In the genomic region with DNA sequence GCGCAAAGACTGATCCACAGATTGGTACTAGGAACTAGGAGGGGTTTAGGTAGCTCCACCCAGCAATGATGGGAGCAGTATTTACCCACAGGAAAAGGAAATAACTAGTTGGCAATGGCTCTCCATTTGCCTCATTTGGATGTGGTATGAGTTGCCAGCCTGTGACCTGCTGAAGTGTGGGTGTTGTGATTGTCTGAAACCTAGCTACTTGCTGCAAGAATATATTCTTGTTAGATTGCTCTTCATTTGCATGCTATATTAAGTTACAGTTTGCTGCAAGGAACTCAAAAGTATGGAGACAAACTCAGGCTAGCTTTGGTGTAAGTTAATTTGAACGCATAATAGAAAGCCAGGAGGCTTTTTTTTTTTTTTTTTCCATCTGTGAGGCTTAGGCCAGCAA, we compare ENCODE assay signal across 25 mouse cellular contexts. TPM values are rescaled to one million over a fixed set of nuclear protein-coding genes. Genes with fewer than 3 reads are reported as not detected.
"Had no signal": no experiment of that assay in that cellular context is flagged by ENCODE, and none has a peak within 500 bp of the region (broad histone marks: within the 10 kb centered on the region; RNA-seq: fewer than 3 reads in every experiment).

No protein-coding gene starts in this region.

- H3K4me3 ChIP-seq: gastrocnemius, adult 2 months; heart, embryonic 10.5 days; heart, embryonic 12.5 days; hindbrain, embryonic 10.5 days; hindbrain, embryonic 12.5 days; intestine, embryonic 15.5 days; kidney, embryonic 15.5 days; limb, embryonic 13.5 days; limb, embryonic 15.5 days; liver, embryonic 12.5 days had no signal

- H3K9me3 ChIP-seq: heart, embryonic 10.5 days; hindbrain, embryonic 10.5 days; hindbrain, embryonic 12.5 days; intestine, embryonic 15.5 days; kidney, embryonic 15.5 days; limb, embryonic 13.5 days; limb, embryonic 15.5 days; liver, embryonic 12.5 days had no signal

- DNase-seq: gastrocnemius, adult 2 months; gastrocnemius, postnatal 10 days; gastrocnemius, postnatal 25 days; heart, postnatal 10 days; heart, postnatal 4 days; kidney, adult 11 months; kidney, adult 9 months; kidney, postnatal 14 days; kidney, postnatal 36 days; left cerebral cortex, postnatal 4 days had no signal

- H3K9ac ChIP-seq: heart, embryonic 12.5 days; hindbrain, embryonic 12.5 days; hindbrain, embryonic 14.5 days; intestine, embryonic 15.5 days; kidney, embryonic 15.5 days; limb, embryonic 13.5 days; limb, embryonic 15.5 days; liver, embryonic 12.5 days; liver, embryonic 14.5 days had no signal

- H3K36me3 ChIP-seq: heart, embryonic 10.5 days; heart, embryonic 12.5 days; hindbrain, embryonic 10.5 days; hindbrain, embryonic 12.5 days; intestine, embryonic 15.5 days; kidney, embryonic 15.5 days; limb, embryonic 13.5 days; limb, embryonic 15.5 days; liver, embryonic 12.5 days had no signal

- H3K4me1 ChIP-seq: heart, embryonic 10.5 days; heart, embryonic 12.5 days; hindbrain, embryonic 10.5 days; hindbrain, embryonic 12.5 days; intestine, embryonic 15.5 days; kidney, embryonic 15.5 days; limb, embryonic 13.5 days; limb, embryonic 15.5 days; liver, embryonic 12.5 days had no signal

- H3K27ac ChIP-seq: gastrocnemius, adult 2 months; heart, embryonic 10.5 days; hindbrain, embryonic 10.5 days; hindbrain, embryonic 12.5 days; hindbrain, embryonic 14.5 days; intestine, embryonic 15.5 days; kidney, embryonic 15.5 days; kidney, postnatal 0 days; limb, embryonic 13.5 days; limb, embryonic 15.5 days; liver, embryonic 12.5 days; liver, embryonic 14.5 days had no signal

- H3K4me2 ChIP-seq: heart, embryonic 12.5 days; hindbrain, embryonic 12.5 days; hindbrain, embryonic 14.5 days; intestine, embryonic 15.5 days; kidney, embryonic 15.5 days; limb, embryonic 13.5 days; limb, embryonic 15.5 days; liver, embryonic 12.5 days had no signal

- H3K27me3 ChIP-seq: heart, embryonic 12.5 days; hindbrain, embryonic 12.5 days; intestine, embryonic 15.5 days; kidney, embryonic 15.5 days; limb, embryonic 13.5 days; limb, embryonic 15.5 days; liver, embryonic 12.5 days had no signal

- ATAC-seq: hindbrain, embryonic 16.5 days; inflammation-experienced regulatory T-cells, adult 6 months; intestine, embryonic 15.5 days; liver, embryonic 12.5 days had no signal

RNA-seq across cellular contexts. Expression of gene Nod2, which starts 33.5 kb away (rescaled TPM):
- polyA plus RNA-seq: heart, embryonic 14.5 days had no signal
